Mouse (Mus musculus) gastrocnemius, postnatal 36 days (tissue): ENCODE measurements around the gene Mdm2. TPM values are rescaled to one million over a fixed set of nuclear protein-coding genes. Genes with fewer than 3 reads are reported as not detected.

Source experiments
- total RNA-seq, 2 experiments: library from RNA; stranded (reverse); gene quantifications; 2 replicates each; pipeline ENCODE4 v1.2.3; 2021

Mdm2 gene
- total RNA-seq, 2 experiments from 2014 or later = 40.8 to 44.9 TPM

Other genes starting within 250 kb of the Mdm2 start
- gene Cpm, start 81.3 kb downstream of the Mdm2 start, total RNA-seq = 1 to 10 TPM; 2.6 to 2.7 TPM
- 1 to 10 TPM; 3.5 to 5.4 TPM for gene Slc35e3, start 35.6 kb upstream of the Mdm2 start, total RNA-seq
- gene Nup107, start 81.9 kb upstream of the Mdm2 start, total RNA-seq = 1 to 10 TPM; 4.3 to 5.5 TPM
- 10 to 100 TPM; 20.2 to 22.4 TPM for gene Rap1b, start 135.3 kb upstream of the Mdm2 start, total RNA-seq